Mouse (Mus musculus) heart, embryonic 10.5 days (tissue): ENCODE measurements around the gene Crabp1. TPM values are rescaled to one million over a fixed set of nuclear protein-coding genes. Genes with fewer than 3 reads are reported as not detected.

Experiments used
- DNase-seq: peaks from one replicate; pipeline ENCODE4 v3.0.0-alpha.2; 2017; ENCODE audit warnings: low spot score
- H3K27ac ChIP-seq: fragments of 300-500 bp; sonication (generic); 2 replicates; pipeline ENCODE4 v1.5.1; 2016; ENCODE audit warnings: mild to moderate bottlenecking
- H3K27me3 ChIP-seq: fragments of 300-500 bp; sonication (generic); 2 replicates; pipeline ENCODE4 v1.6.1; 2016; ENCODE audit warnings: mild to moderate bottlenecking; ENCODE audit not compliant: poor library complexity, insufficient read depth, severe bottlenecking
- H3K36me3 ChIP-seq: fragments of 300-500 bp; sonication (generic); 2 replicates; pipeline ENCODE4 v1.6.1; 2016; ENCODE audit warnings: mild to moderate bottlenecking, moderate library complexity
- H3K4me1 ChIP-seq: fragments of 300-500 bp; sonication (generic); 2 replicates; pipeline ENCODE4 v1.6.1; 2016; ENCODE audit warnings: mild to moderate bottlenecking
- H3K4me3 ChIP-seq: fragments of 300-500 bp; sonication (generic); 2 replicates; pipeline ENCODE4 v1.5.1; 2016; ENCODE audit warnings: mild to moderate bottlenecking, moderate library complexity
- H3K9me3 ChIP-seq: fragments of 300-500 bp; sonication (generic); 2 replicates; pipeline ENCODE4 v1.6.1; 2016; ENCODE audit warnings: mild to moderate bottlenecking, moderate library complexity
- WGBS: fragments of 180-500 bp; shearing (Covaris S2); methylation state at CpG from one replicate; pipeline ENCODE4 v1.1.7; 2016; 5-methylcytosine and 5-hydroxymethylcytosine counted together
- polyA plus RNA-seq: library from polyadenylated mRNA; unstranded; fragments of >200 nt; fragmentation: Nextera tagmentation; extraction: Ambion mirVana; gene quantifications from 2 replicates; pipeline ENCODE4 v1.2.1, GENCODE M21; 2016

The Crabp1 gene
- polyA plus RNA-seq = 63.7 and 204 TPM in 2 replicates

DNA sequence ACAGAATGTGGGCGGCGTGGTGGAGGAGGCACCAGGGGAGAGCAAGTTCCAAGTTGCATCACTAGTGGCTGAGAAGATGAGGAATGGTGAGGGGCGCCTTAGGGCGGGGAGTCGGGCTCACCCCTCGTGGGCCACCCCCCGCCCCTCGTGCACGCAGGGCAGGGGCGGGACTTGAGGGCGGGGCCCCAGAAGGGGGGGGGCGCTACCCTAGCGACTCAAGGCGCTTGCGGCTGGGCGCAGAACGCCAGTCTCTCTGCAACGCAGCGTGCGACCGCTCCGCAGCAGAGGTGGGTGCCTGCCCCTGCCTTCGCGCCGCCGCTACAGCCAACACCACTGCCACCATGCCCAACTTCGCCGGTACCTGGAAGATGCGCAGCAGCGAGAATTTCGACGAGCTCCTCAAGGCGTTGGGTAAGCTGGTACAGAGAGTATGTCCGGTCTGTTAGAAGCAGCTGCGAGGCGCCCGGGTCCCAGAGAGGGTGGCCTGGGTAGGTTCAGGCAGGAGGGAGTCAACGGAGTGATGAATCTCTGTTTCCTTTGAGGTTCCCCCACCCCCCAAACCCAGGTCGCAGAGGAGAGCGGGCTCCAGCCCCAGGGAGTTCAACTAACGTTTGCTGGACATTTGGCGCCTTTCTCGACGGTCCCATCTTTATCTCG, at the start of gene Crabp1:
Gene Crabp1 (plus strand): TSS at position 188 of the 657 bp plus-strand sequence.
- DNase-seq = no peak
- H3K27ac ChIP-seq = peak within 1 kb of the TSS; percentile 47
- no peaks in the 10 kb centered on the region for H3K36me3 ChIP-seq
- H3K4me3 ChIP-seq = peak within 1 kb of the TSS; percentile 56
- peaks cover 87% of the 10 kb centered on the region for H3K27me3 ChIP-seq
- WGBS = under 1% methylated on average over 44 of the region's 45 CpGs
- no peaks in the 10 kb centered on the region for H3K9me3 ChIP-seq
- H3K4me1 ChIP-seq = peaks cover 24% of the 10 kb centered on the region

DNA sequence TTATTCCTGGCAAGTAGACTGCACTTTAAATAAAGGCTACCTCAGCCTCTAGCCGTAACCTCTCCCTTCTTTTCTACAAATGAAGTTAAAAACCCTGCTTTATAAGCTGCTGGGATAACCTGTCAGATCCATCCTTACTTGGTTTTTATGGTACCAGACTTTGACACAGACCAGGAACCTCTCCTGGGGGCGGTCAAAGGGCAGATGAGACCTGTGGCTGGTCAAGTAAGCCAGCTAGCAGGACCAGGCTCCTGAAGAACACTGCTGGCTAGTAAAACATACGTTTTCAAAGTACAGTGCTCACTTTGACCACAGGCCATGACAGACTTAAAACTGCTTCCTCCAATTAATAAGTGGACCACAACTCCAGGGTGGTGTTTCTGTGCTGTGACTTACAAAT, 48.8 kb upstream of the Crabp1 start:
- Histone ChIP-seq H3K27ac (no peak overlapping the region), H3K36me3 (peaks cover 92% of the 10 kb centered on the region), H3K4me3 (no peak overlapping the region), H3K4me1 (no peaks in the 10 kb centered on the region), H3K27me3 (no peaks in the 10 kb centered on the region), H3K9me3 (no peaks in the 10 kb centered on the region)
- no peak for DNase-seq
- 90% methylated on average over 3 of the region's 3 CpGs for WGBS

GRCm38 (mm10) chr9:54717527-54717926, 47.0 kb upstream of the Crabp1 start:
- Histone ChIP-seq H3K4me1 (no peaks in the 10 kb centered on the region), H3K36me3 (peaks cover 88% of the 10 kb centered on the region), H3K4me3 (no peak overlapping the region), H3K27ac (no peak overlapping the region), H3K27me3 (no peaks in the 10 kb centered on the region), H3K9me3 (no peaks in the 10 kb centered on the region)
- DNase-seq = no peak
- 88% methylated on average over 3 of the region's 3 CpGs for WGBS

DNA sequence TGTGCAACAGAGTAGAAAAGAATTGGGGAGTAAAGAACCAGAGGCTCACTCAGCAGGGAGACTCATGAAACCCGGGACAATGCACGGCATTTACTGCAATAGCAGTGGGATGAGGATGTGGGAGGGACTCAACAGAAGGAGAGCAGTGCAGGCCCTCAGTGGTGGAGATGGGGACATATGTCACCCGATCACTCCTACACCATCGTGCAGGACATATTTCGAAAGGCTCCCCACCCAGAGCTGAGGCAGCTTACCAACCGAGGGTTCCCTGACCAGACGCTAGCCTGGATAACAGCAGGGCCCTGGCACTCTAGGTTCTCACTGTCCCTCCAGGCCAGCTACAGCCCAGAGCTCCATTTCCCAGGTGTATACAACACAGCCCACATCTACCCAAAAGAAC, 42.4 kb upstream of the Crabp1 start:
- 88% methylated on average over 7 of the region's 7 CpGs for WGBS

GRCm38 (mm10) chr9:54722596-54722995, 42.0 kb upstream of the Crabp1 start:
- Histone ChIP-seq H3K4me1 (no peaks in the 10 kb centered on the region), H3K9me3 (no peaks in the 10 kb centered on the region), H3K4me3 (no peak overlapping the region), H3K36me3 (peaks cover 92% of the 10 kb centered on the region), H3K27ac (no peak overlapping the region), H3K27me3 (no peaks in the 10 kb centered on the region)
- DNase-seq = no peak
- 95% methylated on average over 4 of the region's 4 CpGs for WGBS

More for the DNA sequence above, 42.4 kb upstream of the Crabp1 start:
- H3K9me3 ChIP-seq = no peaks in the 10 kb centered on the region
- no peak overlapping the region for H3K27ac ChIP-seq
- H3K4me3 ChIP-seq = no peak overlapping the region
- no peak for DNase-seq
- no peaks in the 10 kb centered on the region for H3K4me1 ChIP-seq
- H3K36me3 ChIP-seq = peaks cover 92% of the 10 kb centered on the region
- no peaks in the 10 kb centered on the region for H3K27me3 ChIP-seq

DNA sequence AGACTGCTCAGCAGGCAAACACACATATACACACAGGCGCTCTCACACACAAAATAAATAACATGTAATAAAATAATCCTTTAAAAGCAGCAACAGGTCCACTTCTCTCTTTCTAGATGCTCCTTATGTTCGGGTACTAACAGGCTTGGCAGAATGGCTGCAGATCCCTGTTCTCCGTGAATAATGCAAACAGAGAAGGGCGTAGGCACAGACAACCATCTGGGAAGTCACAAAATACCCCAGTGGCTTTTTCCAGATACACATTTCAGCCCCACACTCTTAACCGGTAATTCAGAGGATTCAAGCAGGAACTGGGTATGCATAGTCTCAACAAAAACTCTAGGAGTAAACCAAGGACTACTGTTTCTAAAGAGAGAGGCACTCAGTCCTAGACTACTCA, 38.2 kb upstream of the Crabp1 start:
- H3K27me3 ChIP-seq = no peaks in the 10 kb centered on the region
- WGBS = 85% methylated on average over 5 of the region's 5 CpGs
- no peak overlapping the region for H3K4me3 ChIP-seq
- DNase-seq = no peak
- H3K36me3 ChIP-seq = peaks cover 93% of the 10 kb centered on the region
- no peaks in the 10 kb centered on the region for H3K9me3 ChIP-seq
- no peak overlapping the region for H3K27ac ChIP-seq
- no peaks in the 10 kb centered on the region for H3K4me1 ChIP-seq

DNA sequence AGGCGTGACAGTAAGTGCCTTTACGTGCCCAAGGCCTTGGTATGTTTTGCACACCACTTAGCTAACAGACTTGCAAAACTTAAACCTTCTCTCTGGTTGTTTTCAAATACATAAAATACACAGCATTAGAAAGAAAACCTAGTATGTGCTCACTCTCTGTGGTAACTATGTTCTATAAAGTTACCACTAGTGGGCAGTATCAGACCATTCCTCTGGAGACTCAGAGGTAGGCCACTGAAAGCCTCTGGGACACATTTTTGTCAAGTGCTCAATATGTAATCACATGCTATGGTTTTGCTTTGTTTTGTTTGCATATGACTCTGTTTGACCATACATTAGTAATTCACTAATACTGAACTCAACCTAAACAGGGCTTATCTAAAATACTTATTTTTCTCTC, 32.4 kb upstream of the Crabp1 start:
- Histone ChIP-seq H3K4me1 (peaks cover 14% of the 10 kb centered on the region), H3K27me3 (no peaks in the 10 kb centered on the region), H3K27ac (no peak overlapping the region), H3K4me3 (no peak overlapping the region), H3K9me3 (no peaks in the 10 kb centered on the region), H3K36me3 (peaks cover 35% of the 10 kb centered on the region)
- DNase-seq = no peak
- WGBS = 90% methylated on average over 2 of the region's 2 CpGs

- H3K4me3 ChIP-seq = peak within 1 kb of the TSS; percentile 82
- DNase-seq = peak; percentile 99
- H3K27me3 ChIP-seq = no peaks in the 10 kb centered on the region
- H3K9me3 ChIP-seq = no peaks in the 10 kb centered on the region
- H3K27ac ChIP-seq = peak within 1 kb of the TSS; percentile 91
- H3K36me3 ChIP-seq = peaks cover 16% of the 10 kb centered on the region
- WGBS = 1% methylated on average over 32 of the region's 32 CpGs
- peaks cover 14% of the 10 kb centered on the region for H3K4me1 ChIP-seq
These were observed 30.5 kb upstream of the Crabp1 start, which contains the start of gene Wdr61 for GRCm38 (mm10) chr9:54733921-54734638. TSS of gene Wdr61 (minus strand) at chr9:54734519.

GRCm38 (mm10) chr9:54734639-54735252, 29.8 kb upstream of the Crabp1 start:
- 22% methylated on average over 11 of the region's 11 CpGs for WGBS
- peak overlapping the region; percentile 82 for H3K4me3 ChIP-seq

GRCm38 (mm10) chr9:54736284-54736701, 28.3 kb upstream of the Crabp1 start:
- peaks cover 14% of the 10 kb centered on the region for H3K4me1 ChIP-seq
- WGBS = 17% methylated on average over 9 of the region's 9 CpGs
- no peaks in the 10 kb centered on the region for H3K27me3 ChIP-seq
- DNase-seq = peak; percentile 87
- H3K9me3 ChIP-seq = no peaks in the 10 kb centered on the region
- H3K4me3 ChIP-seq = peak overlapping the region; percentile 20; the same call in 1 of the 2 replicates
- no peaks in the 10 kb centered on the region for H3K36me3 ChIP-seq
- 0 out of 2 replicates have a peak overlapping the region, but pooled peaks have one; percentile 2 for H3K27ac ChIP-seq

More at GRCm38 (mm10) chr9:54734639-54735252, 29.8 kb upstream of the Crabp1 start:
- peak overlapping the region; percentile 91 for H3K27ac ChIP-seq
- H3K9me3 ChIP-seq = no peaks in the 10 kb centered on the region
- H3K36me3 ChIP-seq = peaks cover 9% of the 10 kb centered on the region; the same call in 1 of the 2 replicates
- peaks cover 14% of the 10 kb centered on the region for H3K4me1 ChIP-seq
- DNase-seq = no peak
- no peaks in the 10 kb centered on the region for H3K27me3 ChIP-seq

DNA sequence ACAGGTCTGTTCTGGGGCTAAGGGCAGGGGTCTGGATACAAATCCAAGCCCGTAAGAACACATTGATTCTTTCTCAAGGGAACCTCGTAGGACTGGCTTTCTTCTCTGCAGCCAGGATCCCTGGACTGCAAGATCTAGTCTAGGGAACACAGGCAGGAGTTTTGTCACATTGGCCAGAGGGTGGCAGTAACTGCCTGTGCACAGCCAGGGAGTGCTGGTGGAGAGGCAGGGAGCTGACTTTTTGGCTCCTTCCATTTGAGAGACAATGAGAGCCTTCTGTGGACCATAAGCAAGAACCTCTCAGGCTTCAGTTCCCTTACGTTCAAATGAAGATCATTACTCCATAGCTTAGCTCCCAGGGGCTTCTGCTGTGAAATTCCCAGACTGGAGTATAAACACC, 26.2 kb upstream of the Crabp1 start:
- H3K27ac ChIP-seq = no peak overlapping the region
- WGBS = 33% methylated on average over 3 of the region's 3 CpGs
- H3K4me3 ChIP-seq = no peak overlapping the region
- peak; percentile 83 for DNase-seq
- no peaks in the 10 kb centered on the region for H3K36me3 ChIP-seq
- peaks cover 6% of the 10 kb centered on the region; the same call in 1 of the 2 replicates for H3K27me3 ChIP-seq
- H3K4me1 ChIP-seq = peaks cover 8% of the 10 kb centered on the region
- no peaks in the 10 kb centered on the region for H3K9me3 ChIP-seq

DNA sequence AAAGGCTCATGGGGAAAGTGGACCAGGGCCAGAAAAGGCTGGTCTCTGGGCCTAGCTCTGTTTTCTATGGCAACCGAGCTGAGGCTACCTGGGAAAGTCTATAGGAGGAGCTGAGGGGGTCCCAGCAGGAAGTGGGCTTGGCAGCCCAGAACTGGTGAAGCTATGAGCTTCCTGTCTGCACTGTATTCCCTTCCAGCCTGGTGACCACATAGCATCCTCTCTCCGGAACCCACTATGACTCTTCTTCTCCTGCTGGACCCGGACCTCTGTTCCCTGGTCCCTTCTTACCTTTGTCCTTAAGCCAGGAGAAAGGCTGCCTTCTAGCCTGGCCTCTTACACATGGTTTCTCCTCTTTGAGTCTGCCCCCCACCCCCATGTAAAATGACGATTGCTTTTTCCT, 20.7 kb upstream of the Crabp1 start:
- no peak for DNase-seq
- Histone ChIP-seq H3K9me3 (no peaks in the 10 kb centered on the region), H3K4me1 (peaks cover 7% of the 10 kb centered on the region), H3K36me3 (no peaks in the 10 kb centered on the region), H3K27me3 (peaks cover 13% of the 10 kb centered on the region; the same call in 1 of the 2 replicates), H3K4me3 (no peak overlapping the region), H3K27ac (no peak overlapping the region)
- WGBS = 63% methylated on average over 4 of the region's 4 CpGs
